Mouse (Mus musculus) hindbrain, embryonic 15.5 days (tissue): Measurements from ENCODE around the gene Susd4. TPM values are rescaled to one million over a fixed set of nuclear protein-coding genes. Genes with fewer than 3 reads are reported as not detected.

Source experiments
- ATAC-seq: fragments of 200-750 bp; cut with Nextera tagmentation; 2 replicates; pipeline ENCODE4 v1.8.0; 2017; ENCODE audit warnings: low read depth, moderate number of reproducible peaks, moderate TSS enrichment; ENCODE audit not compliant: low FRiP score
- H3K27ac ChIP-seq: fragments of 300-500 bp; sonication (generic); replicated peaks from 2 replicates; pipeline ENCODE4 v1.5.1; 2015; ENCODE audit warnings: mild to moderate bottlenecking, inconsistent platforms
- H3K27me3 ChIP-seq: fragments of 300-500 bp; sonication (generic); 2 replicates; pipeline ENCODE4 v1.6.1; 2015; ENCODE audit warnings: control low read depth, inconsistent platforms
- H3K36me3 ChIP-seq: fragments of 300-500 bp; sonication (generic); 2 replicates; pipeline ENCODE4 v1.6.1; 2015; ENCODE audit warnings: control low read depth, inconsistent platforms
- H3K4me1 ChIP-seq: fragments of 300-500 bp; sonication (generic); replicated peaks from 2 replicates; pipeline ENCODE4 v1.6.1; 2015; ENCODE audit warnings: control low read depth, inconsistent platforms
- H3K4me2 ChIP-seq: fragments of 300-500 bp; sonication (generic); 2 replicates; pipeline ENCODE4 v1.6.1; 2015; ENCODE audit warnings: moderate library complexity, mild to moderate bottlenecking, inconsistent platforms
- H3K4me3 ChIP-seq: fragments of 300-500 bp; sonication (generic); 2 replicates; pipeline ENCODE4 v1.5.1; 2015; ENCODE audit warnings: mild to moderate bottlenecking, inconsistent platforms
- H3K9ac ChIP-seq: fragments of 300-500 bp; sonication (generic); 2 replicates; pipeline ENCODE4 v1.6.1; 2015; ENCODE audit warnings: inconsistent platforms
- H3K9me3 ChIP-seq: fragments of 300-500 bp; sonication (generic); 2 replicates; pipeline ENCODE4 v1.6.1; 2016; ENCODE audit warnings: control low read depth, inconsistent platforms
- WGBS: fragments of 180-500 bp; shearing (Covaris S2); methylation state at CpG from one replicate; pipeline ENCODE4 v1.1.7; 2015; 5-methylcytosine and 5-hydroxymethylcytosine counted together
- polyA plus RNA-seq: library from polyadenylated mRNA; unstranded; fragments of >200 nt; fragmentation: Nextera tagmentation; extraction: Ambion mirVana; gene quantifications from 2 replicates; pipeline ENCODE4 v1.2.1, GENCODE M21; 2015

The Susd4 gene
- polyA plus RNA-seq, 1 experiment from 2014 or later, result 74.6 TPM

DNA sequence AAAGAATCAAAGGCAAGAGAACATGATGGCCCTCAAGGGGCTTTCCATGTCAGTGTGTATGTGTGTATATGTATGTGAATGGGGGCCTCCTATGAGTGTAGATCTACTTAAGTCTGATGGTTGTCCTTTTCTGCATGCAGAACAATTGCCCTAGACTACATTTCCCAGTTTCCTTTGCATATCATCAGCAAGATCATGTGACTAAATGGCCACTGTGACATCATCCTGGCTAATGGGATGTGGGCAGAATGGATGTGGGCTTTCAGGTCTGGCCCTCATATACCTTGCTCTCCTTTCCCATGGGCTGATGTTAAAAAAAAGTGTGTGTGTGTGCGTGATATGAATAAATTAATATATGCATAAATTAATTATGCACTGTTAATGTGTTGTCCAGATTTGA, 4.9 kb upstream of the Susd4 start:
- Histone ChIP-seq H3K27ac (no peak overlapping the region), H3K4me2 (no peak overlapping the region), H3K9me3 (no peaks in the 10 kb centered on the region), H3K9ac (no peak overlapping the region), H3K27me3 (no peaks in the 10 kb centered on the region), H3K4me1 (0 out of 2 replicates have a peak, but pooled peaks cover 4% of the 10 kb centered on the region), H3K36me3 (no peaks in the 10 kb centered on the region), H3K4me3 (no peak overlapping the region)
- 92% methylated on average over 1 of the region's 1 CpGs for WGBS
- ATAC-seq, result no peak

DNA sequence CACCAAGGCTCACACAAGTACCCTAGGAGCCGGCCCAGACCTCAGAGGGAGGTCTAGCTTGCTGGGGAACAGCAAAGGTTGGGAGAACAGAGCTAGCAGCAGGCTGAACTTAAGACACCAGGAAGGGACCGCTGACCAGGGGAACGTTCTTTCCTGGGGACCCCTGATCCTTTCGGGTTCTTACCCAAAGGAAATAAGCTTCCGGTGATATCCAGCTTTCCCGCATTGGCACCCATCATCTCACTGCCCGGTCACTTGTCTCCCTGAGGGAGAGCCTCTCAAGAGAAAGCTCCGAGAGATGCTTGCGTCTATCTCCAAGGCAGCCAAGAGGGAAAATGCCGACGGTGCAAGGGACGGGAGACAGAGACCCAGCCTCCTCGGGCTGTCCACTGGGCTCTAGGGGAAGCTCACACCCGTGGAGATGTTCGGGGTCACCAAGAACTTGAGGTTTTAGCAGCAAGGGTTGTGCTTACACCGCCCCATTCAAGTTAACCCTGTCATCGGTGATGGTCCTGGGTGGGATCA, 407 bp upstream of the Susd4 start:
- H3K9me3 ChIP-seq, result no peaks in the 10 kb centered on the region
- peak overlapping the region; percentile 75 for H3K4me2 ChIP-seq
- H3K4me1 ChIP-seq, result peaks cover 24% of the 10 kb centered on the region
- peak overlapping the region; percentile 50 for H3K4me3 ChIP-seq
- H3K36me3 ChIP-seq, result no peaks in the 10 kb centered on the region
- peak overlapping the region; percentile 81 for H3K27ac ChIP-seq
- no peaks in the 10 kb centered on the region for H3K27me3 ChIP-seq
- peak overlapping the region; percentile 50 for H3K9ac ChIP-seq
- 4% methylated on average over 17 of the region's 17 CpGs for WGBS
- ATAC-seq, result no peak

DNA sequence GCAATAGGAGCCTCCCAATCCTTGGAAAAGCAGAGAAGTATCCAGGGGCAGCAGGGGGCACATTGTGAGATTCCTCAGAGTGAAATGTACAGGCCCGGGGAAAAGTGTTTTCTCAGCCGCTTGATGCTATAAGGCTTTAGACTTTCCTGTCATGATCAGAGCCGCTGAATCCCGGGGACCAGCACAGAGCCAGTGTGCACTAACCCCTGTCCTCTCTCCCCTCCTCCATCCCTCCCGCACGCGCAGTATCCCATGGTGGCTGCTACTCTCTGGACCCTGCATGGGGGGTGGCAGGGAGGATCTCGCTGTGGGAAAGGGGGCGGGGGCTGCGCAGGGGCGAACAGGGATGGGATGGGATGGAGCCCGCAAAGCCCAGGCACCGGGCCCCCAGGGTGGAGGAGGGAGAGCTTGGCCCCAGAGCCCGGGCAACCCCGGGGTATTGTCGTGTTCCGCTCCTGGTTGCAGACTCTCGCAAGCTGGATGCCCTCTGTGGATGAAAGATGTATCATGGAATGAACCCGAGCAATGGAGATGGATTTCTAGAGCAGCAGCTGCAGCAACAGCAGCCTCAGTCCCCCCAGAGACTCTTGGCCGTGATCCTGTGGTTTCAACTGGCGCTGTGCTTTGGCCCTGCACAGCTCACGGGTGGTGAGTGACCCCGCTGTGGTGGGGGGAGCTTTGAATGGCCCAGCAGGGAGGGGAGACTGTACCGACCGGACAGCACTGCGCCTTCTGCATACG, 1.1 kb downstream of the Susd4 start:
- peak; percentile 75 for ATAC-seq
- Histone ChIP-seq H3K9ac (peak overlapping the region; percentile 50), H3K27me3 (no peaks in the 10 kb centered on the region), H3K4me2 (peak overlapping the region; percentile 75), H3K4me1 (peaks cover 24% of the 10 kb centered on the region), H3K4me3 (peak overlapping the region; percentile 50), H3K9me3 (no peaks in the 10 kb centered on the region), H3K27ac (peak overlapping the region; percentile 81), H3K36me3 (no peaks in the 10 kb centered on the region)
- WGBS, result under 1% methylated on average over 27 of the region's 27 CpGs

DNA sequence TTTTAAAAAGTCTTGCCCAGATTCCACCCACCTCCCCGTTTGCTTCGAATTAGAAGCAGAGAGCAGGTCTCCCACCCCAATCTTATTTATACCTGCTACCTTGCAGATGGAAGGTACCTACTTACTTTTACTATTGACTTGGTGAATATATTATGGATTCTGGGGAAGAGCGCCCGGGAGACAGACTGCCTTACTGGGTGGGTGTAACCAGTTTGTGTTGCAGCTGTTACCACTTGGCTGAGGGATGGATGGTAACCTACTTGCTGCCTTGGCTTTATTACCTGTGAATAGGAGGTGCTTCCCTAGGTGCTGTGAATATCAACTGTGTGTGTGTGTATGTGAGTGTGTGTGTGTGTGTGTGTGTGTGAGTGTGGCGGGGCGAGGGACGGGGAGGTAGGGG, 11.9 kb downstream of the Susd4 start:
- H3K27me3 ChIP-seq, result no peaks in the 10 kb centered on the region
- H3K4me3 ChIP-seq, result no peak overlapping the region
- no peaks in the 10 kb centered on the region for H3K9me3 ChIP-seq
- WGBS, result 85% methylated on average over 7 of the region's 7 CpGs
- no peak overlapping the region for H3K27ac ChIP-seq
- H3K4me1 ChIP-seq, result peaks cover 9% of the 10 kb centered on the region
- no peak for ATAC-seq
- H3K36me3 ChIP-seq, result no peaks in the 10 kb centered on the region
- H3K9ac ChIP-seq, result no peak overlapping the region
- no peak overlapping the region for H3K4me2 ChIP-seq

DNA sequence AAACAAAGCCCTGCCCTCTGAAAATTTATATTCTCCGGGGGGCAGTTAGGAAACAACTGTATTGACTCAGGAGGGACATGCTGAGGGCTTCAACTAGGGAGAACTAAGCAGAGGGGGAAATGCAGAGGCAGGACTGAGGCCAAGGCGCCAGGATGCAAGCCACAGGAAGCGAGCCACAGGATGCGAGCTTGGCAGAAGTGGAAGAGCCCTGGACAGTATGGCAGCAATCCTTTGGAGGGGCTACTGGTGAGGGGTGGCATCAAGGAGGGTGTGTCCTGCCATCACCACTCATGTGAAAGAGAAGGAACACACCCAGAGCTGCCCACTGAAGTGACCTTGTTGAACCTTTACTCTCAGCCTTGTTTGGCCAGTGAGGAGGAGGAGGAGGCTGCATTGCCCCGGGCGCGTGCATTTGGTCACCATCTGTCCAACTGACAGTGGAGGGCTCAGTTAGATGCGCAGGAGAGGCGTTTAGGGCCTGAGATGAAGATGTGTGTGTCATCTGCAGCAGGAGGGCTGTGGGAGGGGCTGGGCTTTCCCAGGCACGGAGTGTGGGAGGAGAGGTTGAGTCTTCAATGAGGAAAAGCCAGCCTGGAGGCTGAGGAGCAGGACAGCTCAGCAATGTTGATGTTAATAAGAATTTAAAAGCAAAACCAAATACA, 13.2 kb downstream of the Susd4 start:
- H3K4me3 ChIP-seq, result no peak overlapping the region

DNA sequence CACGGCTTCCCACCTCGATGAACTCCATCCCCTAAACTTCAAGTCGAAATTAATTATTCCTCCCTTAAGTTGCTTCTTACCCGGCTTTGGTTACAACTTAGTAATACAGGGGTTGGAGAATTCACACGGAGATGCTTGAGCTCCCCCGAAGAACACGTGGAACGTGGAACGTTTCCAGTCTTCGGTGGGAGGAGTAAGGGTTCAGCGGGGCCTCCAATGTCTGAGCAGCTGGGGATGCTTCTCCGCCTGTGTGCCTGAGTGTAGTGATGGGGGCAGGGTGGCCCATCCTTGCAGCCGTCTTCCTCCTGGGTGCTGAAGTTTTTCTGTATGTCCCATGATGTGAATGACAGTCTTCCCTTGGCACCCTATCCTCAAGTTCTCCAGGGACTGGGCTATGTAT, 14.6 kb downstream of the Susd4 start:
- 83% methylated on average over 13 of the region's 13 CpGs for WGBS
- ATAC-seq, result no peak
- Histone ChIP-seq H3K36me3 (no peaks in the 10 kb centered on the region), H3K27ac (no peak overlapping the region), H3K4me3 (no peak overlapping the region), H3K9me3 (no peaks in the 10 kb centered on the region), H3K27me3 (no peaks in the 10 kb centered on the region), H3K4me1 (peaks cover 9% of the 10 kb centered on the region), H3K4me2 (no peak overlapping the region), H3K9ac (no peak overlapping the region)

More for the DNA sequence above, 13.2 kb downstream of the Susd4 start:
- no peaks in the 10 kb centered on the region for H3K9me3 ChIP-seq
- no peak for ATAC-seq
- peaks cover 9% of the 10 kb centered on the region for H3K4me1 ChIP-seq
- 50% methylated on average over 10 of the region's 10 CpGs for WGBS
- H3K9ac ChIP-seq, result no peak overlapping the region
- H3K27ac ChIP-seq, result no peak overlapping the region
- H3K36me3 ChIP-seq, result no peaks in the 10 kb centered on the region
- H3K27me3 ChIP-seq, result no peaks in the 10 kb centered on the region
- no peak overlapping the region for H3K4me2 ChIP-seq

DNA sequence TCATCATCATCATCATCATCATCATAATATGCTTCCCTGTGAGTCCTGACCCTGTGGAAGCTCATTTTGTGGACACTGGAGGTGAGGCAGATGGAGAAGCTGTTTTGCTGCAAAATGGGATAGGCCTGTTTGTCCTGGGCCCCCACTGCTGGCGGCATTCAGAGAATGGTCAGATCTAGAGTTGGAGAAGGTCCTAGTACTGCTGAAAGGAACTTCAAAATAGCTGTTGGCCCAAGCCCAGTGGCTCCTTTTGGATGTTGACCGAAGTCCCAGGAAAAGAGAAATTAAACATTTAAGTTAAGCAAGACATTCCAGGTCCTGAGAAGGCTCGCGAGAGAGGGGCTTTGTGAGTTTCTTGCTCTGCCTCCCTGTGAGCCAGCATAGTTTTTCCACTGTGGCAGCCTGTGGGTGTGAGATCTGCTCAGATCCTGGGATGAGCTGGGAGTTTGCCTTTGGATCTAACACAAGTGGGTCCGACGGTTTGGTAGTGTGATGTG, 15.4 kb downstream of the Susd4 start:
- no peaks in the 10 kb centered on the region for H3K9me3 ChIP-seq
- H3K27ac ChIP-seq, result no peak overlapping the region
- H3K4me2 ChIP-seq, result no peak overlapping the region
- H3K27me3 ChIP-seq, result no peaks in the 10 kb centered on the region
- no peak overlapping the region for H3K9ac ChIP-seq
- H3K4me3 ChIP-seq, result no peak overlapping the region
- H3K4me1 ChIP-seq, result peaks cover 9% of the 10 kb centered on the region
- 93% methylated on average over 6 of the region's 6 CpGs for WGBS
- no peaks in the 10 kb centered on the region for H3K36me3 ChIP-seq
- no peak for ATAC-seq

DNA sequence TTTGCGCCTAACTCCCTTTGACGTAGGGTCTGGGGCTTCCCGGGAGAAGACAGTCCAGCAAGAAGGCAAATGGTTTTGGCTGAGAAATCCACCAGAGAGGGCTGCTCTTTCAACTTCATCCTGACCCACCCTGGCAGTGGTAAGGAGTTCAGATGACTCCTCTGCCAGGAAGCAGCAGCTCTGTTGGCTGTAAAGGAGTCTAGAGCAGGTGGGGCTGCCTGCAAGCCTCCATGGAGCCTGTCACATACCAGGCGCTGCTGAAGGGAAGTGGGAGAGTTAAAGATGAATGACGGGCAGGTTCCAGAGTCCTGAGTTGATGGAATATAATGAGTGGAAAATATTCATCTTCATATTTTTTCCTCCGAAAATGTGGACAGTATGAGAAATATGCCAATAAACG, 20.1 kb downstream of the Susd4 start:
- no peaks in the 10 kb centered on the region for H3K9me3 ChIP-seq
- no peak overlapping the region for H3K4me2 ChIP-seq
- H3K27ac ChIP-seq, result no peak overlapping the region
- H3K9ac ChIP-seq, result no peak overlapping the region
- ATAC-seq, result no peak
- H3K4me3 ChIP-seq, result no peak overlapping the region
- 90% methylated on average over 7 of the region's 7 CpGs for WGBS
- H3K36me3 ChIP-seq, result no peaks in the 10 kb centered on the region
- no peaks in the 10 kb centered on the region; the same call in 1 of the 2 replicates for H3K4me1 ChIP-seq
- no peaks in the 10 kb centered on the region for H3K27me3 ChIP-seq

DNA sequence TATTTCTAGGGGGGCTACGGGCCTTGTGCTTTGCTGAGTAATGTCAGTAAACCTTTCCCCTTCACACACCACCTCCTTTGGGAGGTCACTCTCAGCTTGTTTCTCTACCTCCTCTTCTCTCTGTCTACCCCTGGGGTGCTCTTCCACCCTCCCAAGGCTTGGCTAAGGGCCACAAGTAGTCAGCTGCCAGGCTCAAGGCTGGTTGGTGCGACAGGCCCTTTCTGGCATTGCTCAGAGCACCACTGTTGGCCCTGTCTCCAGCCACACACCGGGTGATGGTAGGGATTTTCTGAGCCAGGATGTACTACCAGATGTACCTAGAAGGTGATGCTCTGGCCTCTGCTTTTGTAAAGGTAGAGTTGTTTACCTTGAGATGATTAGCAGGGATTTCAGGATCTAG, 21.1 kb downstream of the Susd4 start:
- 75% methylated on average over 3 of the region's 3 CpGs for WGBS
- no peaks in the 10 kb centered on the region for H3K36me3 ChIP-seq
- no peak overlapping the region for H3K4me2 ChIP-seq
- H3K27ac ChIP-seq, result no peak overlapping the region
- no peak for ATAC-seq
- H3K27me3 ChIP-seq, result no peaks in the 10 kb centered on the region
- no peaks in the 10 kb centered on the region; the same call in 1 of the 2 replicates for H3K4me1 ChIP-seq
- H3K4me3 ChIP-seq, result no peak overlapping the region
- no peak overlapping the region for H3K9ac ChIP-seq
- no peaks in the 10 kb centered on the region for H3K9me3 ChIP-seq

DNA sequence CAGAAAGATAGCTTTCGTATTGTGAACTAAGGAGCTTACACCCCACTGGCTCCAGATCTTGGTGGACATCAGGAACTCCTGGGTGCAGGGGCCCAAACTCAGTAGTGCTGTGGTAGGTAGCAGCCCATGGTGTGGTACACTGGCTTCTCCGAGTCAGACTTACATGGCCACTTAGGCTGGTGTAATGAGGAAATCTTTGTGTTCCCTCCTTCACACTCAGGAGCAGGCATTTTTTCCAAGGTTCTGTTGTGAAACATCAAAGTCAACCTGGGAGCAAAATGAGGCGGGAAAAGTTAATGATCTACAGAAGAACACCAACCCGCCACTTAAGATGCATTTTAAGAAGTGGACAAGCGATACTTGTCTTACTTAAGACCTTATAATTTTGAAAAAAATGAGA, 21.8 kb downstream of the Susd4 start:
- no peaks in the 10 kb centered on the region for H3K9me3 ChIP-seq
- 94% methylated on average over 5 of the region's 5 CpGs for WGBS
- H3K36me3 ChIP-seq, result no peaks in the 10 kb centered on the region
- no peaks in the 10 kb centered on the region for H3K27me3 ChIP-seq
- no peak overlapping the region for H3K4me3 ChIP-seq
- ATAC-seq, result no peak
- H3K27ac ChIP-seq, result no peak overlapping the region
- no peak overlapping the region for H3K4me2 ChIP-seq
- H3K9ac ChIP-seq, result no peak overlapping the region
- H3K4me1 ChIP-seq, result no peaks in the 10 kb centered on the region; the same call in 1 of the 2 replicates

DNA sequence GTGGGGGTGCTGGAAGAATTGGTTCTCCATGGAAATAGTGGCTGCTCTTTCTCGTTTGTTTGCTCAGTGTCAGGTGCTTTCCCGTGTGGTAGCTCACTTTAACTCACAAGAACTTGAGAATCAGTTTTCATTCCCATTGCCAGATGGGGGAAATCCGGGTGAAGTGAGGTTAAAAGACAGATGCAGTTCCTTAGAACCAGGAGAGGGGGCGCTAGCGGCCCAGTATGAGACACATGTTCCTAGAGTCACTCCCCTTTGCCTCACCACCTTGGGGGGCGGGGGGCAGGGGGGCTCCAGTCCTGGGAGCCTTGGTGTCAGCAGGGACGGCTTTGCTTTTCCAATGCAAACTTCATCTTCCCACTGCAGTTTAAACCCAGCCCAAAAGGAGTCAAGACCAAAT, 23.4 kb downstream of the Susd4 start:
- whole genome bisulfite sequencing, result 60% methylated on average over 7 of the region's 7 CpGs
- no peaks in the 10 kb centered on the region for H3K9me3 ChIP-seq
- ATAC-seq, result no peak
- no peaks in the 10 kb centered on the region for H3K36me3 ChIP-seq
- H3K4me1 ChIP-seq, result peaks cover 2% of the 10 kb centered on the region
- H3K27ac ChIP-seq, result no peak overlapping the region
- H3K4me3 ChIP-seq, result no peak overlapping the region
- H3K27me3 ChIP-seq, result no peaks in the 10 kb centered on the region
- no peak overlapping the region for H3K4me2 ChIP-seq
- H3K9ac ChIP-seq, result no peak overlapping the region

DNA sequence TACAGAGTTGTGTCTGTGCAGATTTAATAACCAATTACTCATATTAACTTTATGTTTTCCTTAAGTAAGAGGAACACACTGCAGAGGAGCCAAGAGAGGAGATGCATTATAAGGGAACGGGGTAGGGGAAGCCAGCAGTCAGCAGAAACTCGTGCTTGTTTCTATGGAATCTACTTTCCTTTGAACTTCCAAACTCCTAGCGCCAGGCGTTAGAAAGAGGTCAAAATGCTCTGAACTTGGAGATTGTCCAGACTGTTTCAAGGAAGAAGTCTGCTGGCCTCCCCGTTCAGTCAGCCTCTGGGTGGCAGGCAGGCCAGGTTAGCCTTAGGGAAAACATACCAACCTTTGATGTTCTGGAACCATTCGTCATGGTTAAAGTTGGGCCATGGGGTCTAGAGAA, 25.2 kb downstream of the Susd4 start:
- Histone ChIP-seq H3K4me3 (no peak overlapping the region), H3K27ac (no peak overlapping the region), H3K4me1 (peaks cover 12% of the 10 kb centered on the region), H3K4me2 (no peak overlapping the region), H3K36me3 (no peaks in the 10 kb centered on the region), H3K27me3 (no peaks in the 10 kb centered on the region), H3K9ac (no peak overlapping the region), H3K9me3 (no peaks in the 10 kb centered on the region)
- WGBS, result 54% methylated on average over 6 of the region's 6 CpGs
- ATAC-seq, result no peak
